Mouse (Mus musculus): ENCODE results near the gene Rab3b.
"Not testable (repeated sequence)": the region's sequence is repeated elsewhere in the genome, so short reads cannot be mapped to it uniquely, and the experiment has no call there.

The Rab3b gene

DNA sequence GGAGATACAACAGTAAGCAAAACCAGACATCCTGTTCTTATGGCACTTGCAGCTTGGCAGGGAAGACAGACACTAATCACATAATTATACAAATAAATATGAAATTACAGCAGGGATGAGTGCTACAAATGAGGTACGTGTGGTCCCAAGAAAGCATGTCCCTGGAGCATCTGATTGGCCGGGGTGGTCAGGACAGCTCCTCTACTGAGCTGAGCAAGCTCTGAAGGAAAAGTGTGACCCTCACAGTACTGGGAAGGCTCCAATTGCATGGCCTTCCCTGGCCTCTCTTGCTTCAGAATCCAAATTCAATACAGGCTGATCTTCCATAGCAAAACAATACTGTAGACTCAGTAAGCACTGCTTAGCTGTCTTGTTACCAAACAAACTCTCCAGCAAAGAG, 34.3 kb downstream of the Rab3b start:
- DNase-seq (ENCODE audit: low read depth, low spot score), result no peak
- Histone ChIP-seq H3K27me3 (ENCODE audit: control insufficient read depth, insufficient read depth, low read length, poor library complexity, severe bottlenecking) (no peaks in the 10 kb centered on the region), H3K36me3 (ENCODE audit: control insufficient read depth, insufficient read depth, low read length, poor library complexity, severe bottlenecking) (no peaks in the 10 kb centered on the region)

DNA sequence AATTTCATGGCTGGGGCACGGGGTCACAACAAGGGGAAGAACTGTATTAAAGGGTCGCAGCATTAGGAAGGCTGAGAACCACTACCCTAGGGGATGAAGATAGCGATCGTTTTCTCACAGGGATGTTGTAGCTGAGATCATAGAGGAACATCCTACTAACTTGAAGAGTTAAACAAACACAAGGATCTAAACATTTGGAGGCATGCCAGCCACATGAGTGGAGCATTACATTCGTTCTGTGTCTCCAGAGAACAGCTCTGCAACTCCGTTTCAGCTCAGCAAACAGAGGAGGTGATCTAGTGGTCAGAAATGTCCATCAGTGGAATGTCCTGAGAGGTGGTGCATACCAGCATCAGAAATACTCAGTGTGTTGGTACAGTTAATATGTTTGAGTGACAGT, 35.5 kb downstream of the Rab3b start:
- DNase-seq (ENCODE audit: low read depth, low spot score), result no peak
- no peaks in the 10 kb centered on the region for H3K27me3 ChIP-seq (ENCODE audit: control insufficient read depth, insufficient read depth, low read length, poor library complexity, severe bottlenecking)
- no peaks in the 10 kb centered on the region for H3K36me3 ChIP-seq (ENCODE audit: control insufficient read depth, insufficient read depth, low read length, poor library complexity, severe bottlenecking)

GRCm38 (mm10) chr4:108915101-108915500, 36.2 kb downstream of the Rab3b start:
- no peaks in the 10 kb centered on the region for H3K27me3 ChIP-seq (ENCODE audit: control insufficient read depth, insufficient read depth, low read length, poor library complexity, severe bottlenecking)
- DNase-seq (ENCODE audit: low read depth, low spot score), result no peak
- H3K36me3 ChIP-seq (ENCODE audit: control insufficient read depth, insufficient read depth, low read length, poor library complexity, severe bottlenecking), result no peaks in the 10 kb centered on the region

- no peaks in the 10 kb centered on the region for H3K27me3 ChIP-seq (ENCODE audit: control insufficient read depth, insufficient read depth, low read length, poor library complexity, severe bottlenecking)
- DNase-seq (ENCODE audit: low read depth, low spot score), result no peak
- H3K36me3 ChIP-seq (ENCODE audit: control insufficient read depth, insufficient read depth, low read length, poor library complexity, severe bottlenecking), result no peaks in the 10 kb centered on the region
Observed at GRCm38 (mm10) chr4:108917654-108918053, 38.8 kb downstream of the Rab3b start.

DNA sequence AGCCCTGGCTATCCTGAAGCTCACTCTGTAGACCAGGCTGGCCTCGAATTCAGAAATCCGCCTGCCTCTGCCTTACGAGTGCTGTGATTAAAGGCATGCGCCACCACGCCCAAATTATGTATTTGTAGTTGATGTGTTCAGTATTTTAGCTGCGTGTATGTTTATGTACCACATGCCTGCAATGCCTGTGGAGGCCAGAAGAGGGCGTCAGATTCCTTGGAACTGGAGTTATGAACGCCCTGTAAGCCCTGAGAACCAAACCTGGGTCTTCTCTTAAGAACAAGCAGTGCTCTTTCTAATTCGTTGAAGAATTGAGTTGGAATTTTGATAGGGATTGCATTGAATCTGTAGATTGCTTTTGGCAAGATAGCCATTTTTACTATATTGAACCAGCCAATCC, 49.1 kb downstream of the Rab3b start:
- DNase-seq (ENCODE audit: low read depth, low spot score), result peak; percentile 7
- not testable (repeated sequence) for H3K27me3 ChIP-seq (ENCODE audit: control insufficient read depth, insufficient read depth, low read length, poor library complexity, severe bottlenecking); H3K36me3 ChIP-seq (ENCODE audit: control insufficient read depth, insufficient read depth, low read length, poor library complexity, severe bottlenecking)

- DNase-seq (ENCODE audit: low read depth, low spot score), result no peak
- no peaks in the 10 kb centered on the region for H3K27me3 ChIP-seq (ENCODE audit: control insufficient read depth, insufficient read depth, low read length, poor library complexity, severe bottlenecking)
- H3K36me3 ChIP-seq (ENCODE audit: control insufficient read depth, insufficient read depth, low read length, poor library complexity, severe bottlenecking), result no peaks in the 10 kb centered on the region
Observed at GRCm38 (mm10) chr4:108933163-108933562, 54.3 kb downstream of the Rab3b start.

GRCm38 (mm10) chr4:108934856-108935255, 56.0 kb downstream of the Rab3b start:
- peak; percentile 2 for DNase-seq (ENCODE audit: low read depth, low spot score)
- no peaks in the 10 kb centered on the region for H3K27me3 ChIP-seq (ENCODE audit: control insufficient read depth, insufficient read depth, low read length, poor library complexity, severe bottlenecking)

DNA sequence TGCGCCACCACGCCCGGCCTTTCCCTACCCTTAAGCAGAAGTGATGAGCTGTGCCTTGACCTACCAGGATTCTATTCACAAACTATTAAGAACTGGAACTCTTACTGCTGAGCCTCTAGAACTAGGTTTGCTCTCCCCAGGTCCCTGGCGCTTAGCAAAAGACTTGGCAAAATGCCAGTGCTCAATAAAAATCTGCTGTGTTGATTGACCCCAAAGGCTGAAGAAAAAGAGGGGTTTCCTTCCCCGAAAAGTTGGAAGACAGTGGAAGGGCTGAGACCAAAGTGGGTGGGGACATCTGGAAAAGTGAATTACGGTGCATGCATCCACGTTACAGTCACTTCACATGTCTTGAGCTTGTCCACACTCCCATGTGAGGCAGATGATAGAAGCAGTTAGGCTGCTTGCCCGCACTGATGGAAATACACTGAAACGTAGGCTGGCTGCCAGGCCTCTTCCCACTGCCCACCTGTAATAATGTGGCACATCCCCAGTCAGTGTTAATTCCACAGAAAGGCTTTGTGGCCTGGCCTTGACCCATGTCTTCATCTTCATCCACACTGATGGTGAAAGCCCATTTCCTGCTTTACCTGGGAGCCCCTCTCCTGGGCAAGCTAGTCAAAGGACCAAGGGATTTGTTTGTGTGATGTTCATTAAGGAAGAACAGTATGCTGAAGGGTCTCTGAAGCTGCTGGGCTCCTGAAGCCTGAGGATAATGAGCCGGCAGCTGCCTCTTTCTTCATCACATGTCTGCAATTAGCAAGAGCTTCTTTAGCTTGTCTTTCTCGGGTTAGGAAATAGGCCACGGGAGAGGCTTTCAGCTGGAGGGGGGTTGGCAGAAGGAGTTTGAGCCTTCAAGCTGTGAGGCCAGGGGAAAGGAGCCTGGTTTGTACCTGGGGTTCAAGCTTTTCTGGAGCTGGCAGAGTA, 59.2 kb downstream of the Rab3b start:
- no peaks in the 10 kb centered on the region for H3K27me3 ChIP-seq (ENCODE audit: control insufficient read depth, insufficient read depth, low read length, poor library complexity, severe bottlenecking)
- H3K36me3 ChIP-seq (ENCODE audit: control insufficient read depth, insufficient read depth, low read length, poor library complexity, severe bottlenecking), result no peaks in the 10 kb centered on the region
- DNase-seq (ENCODE audit: low read depth, low spot score), result no peak

More at GRCm38 (mm10) chr4:108934856-108935255, 56.0 kb downstream of the Rab3b start:
- no peaks in the 10 kb centered on the region for H3K36me3 ChIP-seq (ENCODE audit: control insufficient read depth, insufficient read depth, low read length, poor library complexity, severe bottlenecking)

DNA sequence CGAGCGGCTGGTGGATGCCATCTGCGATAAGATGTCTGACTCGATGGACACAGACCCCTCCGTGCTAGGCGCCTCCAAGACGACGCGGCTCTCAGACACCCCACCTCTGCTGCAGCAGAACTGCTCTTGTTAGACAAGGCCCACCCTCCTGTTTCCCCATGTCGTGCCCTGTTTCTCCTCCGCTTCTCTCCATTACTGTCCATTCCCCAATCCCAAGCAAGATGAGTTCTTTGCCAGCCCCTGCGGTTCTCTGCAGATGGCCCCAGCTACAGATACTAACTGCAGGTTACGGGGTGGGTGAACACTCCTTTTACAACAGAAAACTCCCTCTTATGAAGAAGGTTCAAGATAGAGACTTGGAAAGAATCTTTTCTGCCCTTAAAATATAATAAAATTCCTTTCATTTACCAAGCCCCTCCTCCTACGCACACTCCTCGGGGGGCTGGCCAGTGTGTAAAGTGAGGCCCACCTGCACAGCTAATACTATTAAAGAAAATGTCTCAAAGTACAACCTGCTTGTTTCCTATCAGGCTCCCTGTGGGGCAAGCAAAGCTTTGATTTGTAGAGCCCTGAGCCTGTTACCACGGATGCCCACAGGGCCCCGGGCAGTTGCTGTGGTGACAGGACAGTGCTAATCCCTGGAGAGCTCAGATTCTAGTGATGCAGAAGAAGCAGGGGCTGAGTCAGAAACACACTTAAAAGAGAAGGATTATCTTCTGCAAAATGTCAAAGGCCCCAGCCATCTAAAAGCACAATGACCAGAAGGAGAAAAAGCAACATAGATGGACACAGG, 62.0 kb downstream of the Rab3b start:
- H3K27me3 ChIP-seq (ENCODE audit: control insufficient read depth, insufficient read depth, low read length, poor library complexity, severe bottlenecking), result no peaks in the 10 kb centered on the region
- no peaks in the 10 kb centered on the region for H3K36me3 ChIP-seq (ENCODE audit: control insufficient read depth, insufficient read depth, low read length, poor library complexity, severe bottlenecking)
- DNase-seq (ENCODE audit: low read depth, low spot score), result no peak

DNA sequence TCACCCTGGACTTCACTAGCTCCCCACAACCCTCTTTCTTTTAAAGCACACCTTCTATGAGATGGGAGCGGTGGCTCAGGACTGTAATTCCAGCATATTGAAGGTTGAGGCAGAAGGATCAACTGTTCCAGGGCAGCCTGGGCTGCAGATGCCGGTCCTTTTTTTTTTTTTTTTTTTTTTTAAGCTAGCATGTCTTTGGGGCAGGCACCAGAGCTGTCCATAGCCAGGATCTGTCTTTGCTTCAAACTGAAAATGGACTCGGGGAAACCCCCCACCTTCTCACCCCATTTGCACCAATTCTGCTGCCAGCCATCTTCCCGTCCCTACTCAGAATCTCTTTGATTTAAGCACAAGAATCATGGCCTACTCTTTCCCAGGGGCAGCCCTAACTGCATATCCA, 63.3 kb downstream of the Rab3b start:
- no peak for DNase-seq (ENCODE audit: low read depth, low spot score)
- Histone ChIP-seq H3K27me3 (ENCODE audit: control insufficient read depth, insufficient read depth, low read length, poor library complexity, severe bottlenecking) (no peaks in the 10 kb centered on the region), H3K36me3 (ENCODE audit: control insufficient read depth, insufficient read depth, low read length, poor library complexity, severe bottlenecking) (no peaks in the 10 kb centered on the region)

GRCm38 (mm10) chr4:108942986-108943720, 64.3 kb downstream of the Rab3b start:
- Histone ChIP-seq H3K36me3 (ENCODE audit: control insufficient read depth, insufficient read depth, low read length, poor library complexity, severe bottlenecking) (no peaks in the 10 kb centered on the region), H3K27me3 (ENCODE audit: control insufficient read depth, insufficient read depth, low read length, poor library complexity, severe bottlenecking) (no peaks in the 10 kb centered on the region)
- DNase-seq (ENCODE audit: low read depth, low spot score), result no peak

GRCm38 (mm10) chr4:108949168-108949567, 70.3 kb downstream of the Rab3b start:
- DNase-seq (ENCODE audit: low read depth, low spot score), result no peak
- Histone ChIP-seq H3K36me3 (ENCODE audit: control insufficient read depth, insufficient read depth, low read length, poor library complexity, severe bottlenecking) (no peaks in the 10 kb centered on the region), H3K27me3 (ENCODE audit: control insufficient read depth, insufficient read depth, low read length, poor library complexity, severe bottlenecking) (no peaks in the 10 kb centered on the region)

DNA sequence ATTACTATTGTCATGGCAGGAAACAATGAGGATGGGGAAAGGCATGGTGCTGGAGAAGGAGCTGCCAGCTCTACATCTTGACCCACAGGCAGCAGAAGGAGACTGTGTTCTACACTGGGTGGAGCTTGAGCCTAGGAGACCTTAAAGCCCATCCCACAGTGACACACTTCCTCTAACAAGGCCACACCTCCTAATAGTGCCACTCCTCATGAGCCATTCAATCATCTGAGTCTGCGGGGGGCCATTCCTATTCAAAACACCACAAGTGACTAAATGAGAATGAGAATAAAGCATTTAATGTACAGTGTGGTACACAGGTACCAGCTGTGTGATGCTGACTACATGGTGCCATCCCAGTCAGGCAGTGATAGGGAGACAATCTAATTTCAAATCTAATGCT, 71.3 kb downstream of the Rab3b start:
- H3K36me3 ChIP-seq (ENCODE audit: control insufficient read depth, insufficient read depth, low read length, poor library complexity, severe bottlenecking), result no peaks in the 10 kb centered on the region
- DNase-seq (ENCODE audit: low read depth, low spot score), result no peak
- no peaks in the 10 kb centered on the region for H3K27me3 ChIP-seq (ENCODE audit: control insufficient read depth, insufficient read depth, low read length, poor library complexity, severe bottlenecking)

GRCm38 (mm10) chr4:108951663-108952062, 72.8 kb downstream of the Rab3b start:
- no peak for DNase-seq (ENCODE audit: low read depth, low spot score)
- Histone ChIP-seq H3K36me3 (ENCODE audit: control insufficient read depth, insufficient read depth, low read length, poor library complexity, severe bottlenecking) (no peaks in the 10 kb centered on the region), H3K27me3 (ENCODE audit: control insufficient read depth, insufficient read depth, low read length, poor library complexity, severe bottlenecking) (no peaks in the 10 kb centered on the region)

GRCm38 (mm10) chr4:108959696-108960095, 80.8 kb downstream of the Rab3b start:
- no peaks in the 10 kb centered on the region; the same call in 1 of the 2 replicates for H3K27me3 ChIP-seq (ENCODE audit: control insufficient read depth, insufficient read depth, low read length, poor library complexity, severe bottlenecking)
- DNase-seq (ENCODE audit: low read depth, low spot score), result no peak
- H3K36me3 ChIP-seq (ENCODE audit: control insufficient read depth, insufficient read depth, low read length, poor library complexity, severe bottlenecking), result no peaks in the 10 kb centered on the region
